Mouse (Mus musculus): ENCODE measurements around the gene Spdef.

Gene Spdef

GRCm38 (mm10) chr17:27728770-27729169 lies at the start of gene Spdef:
Spdef (minus strand) TSS chr17:27728955.
- no peak for DNase-seq (ENCODE audit: low read depth, low spot score)

DNA sequence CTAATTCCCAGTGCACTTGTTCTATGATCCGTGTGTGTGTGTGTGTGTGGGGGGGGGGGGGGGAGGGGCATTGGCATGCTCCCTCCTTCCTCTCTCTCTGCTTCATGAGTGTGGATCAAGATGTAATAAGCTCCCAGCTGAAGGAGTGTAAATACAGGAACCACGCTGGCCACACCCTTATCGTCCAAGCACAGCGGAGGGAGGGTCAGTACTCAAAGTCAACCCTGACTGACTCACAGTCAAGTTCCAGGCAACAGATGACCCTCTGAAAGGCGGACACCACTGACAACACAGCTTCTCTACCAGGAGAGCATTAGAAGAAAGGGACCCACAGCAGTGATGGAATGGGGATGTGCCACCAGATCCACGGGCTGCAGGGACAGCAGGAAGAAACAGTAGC lies 49.1 kb upstream of the Spdef start:
- DNase-seq (ENCODE audit: low read depth, low spot score): no peak

- DNase-seq (ENCODE audit: low read depth, low spot score): no peak
Observed at GRCm38 (mm10) chr17:27774198-27774597, 45.4 kb upstream of the Spdef start.

DNA sequence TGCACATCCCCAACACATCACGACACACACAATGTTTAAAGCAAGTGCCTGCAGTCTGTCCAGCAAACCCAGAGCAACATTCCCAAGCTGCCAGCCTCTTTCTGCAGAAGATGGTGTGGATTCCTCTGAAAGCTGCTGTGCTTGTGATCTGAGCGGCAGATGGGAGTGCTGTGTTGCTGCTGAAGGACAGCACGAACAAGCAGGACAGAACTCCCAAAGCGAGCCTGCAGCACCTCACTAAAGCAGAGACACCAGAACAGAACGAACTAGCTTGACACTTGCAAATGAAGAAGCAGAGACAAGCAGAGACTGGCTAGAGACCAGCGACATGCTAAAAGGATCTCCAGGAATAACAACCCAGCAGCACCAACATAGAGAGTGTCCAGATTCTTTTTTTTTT lies 42.9 kb upstream of the Spdef start:
- DNase-seq (ENCODE audit: low read depth, low spot score): no peak

- peak; percentile 62 for DNase-seq (ENCODE audit: low read depth, low spot score)
Observed at GRCm38 (mm10) chr17:27768817-27769542, 40.2 kb upstream of the Spdef start.

GRCm38 (mm10) chr17:27767543-27767942 lies 38.8 kb upstream of the Spdef start:
- no peak for DNase-seq (ENCODE audit: low read depth, low spot score)

GRCm38 (mm10) chr17:27767120-27767519 lies 38.4 kb upstream of the Spdef start:
- no peak for DNase-seq (ENCODE audit: low read depth, low spot score)

- DNase-seq (ENCODE audit: low read depth, low spot score): no peak
Observed at GRCm38 (mm10) chr17:27765066-27765465, 36.3 kb upstream of the Spdef start.

DNA sequence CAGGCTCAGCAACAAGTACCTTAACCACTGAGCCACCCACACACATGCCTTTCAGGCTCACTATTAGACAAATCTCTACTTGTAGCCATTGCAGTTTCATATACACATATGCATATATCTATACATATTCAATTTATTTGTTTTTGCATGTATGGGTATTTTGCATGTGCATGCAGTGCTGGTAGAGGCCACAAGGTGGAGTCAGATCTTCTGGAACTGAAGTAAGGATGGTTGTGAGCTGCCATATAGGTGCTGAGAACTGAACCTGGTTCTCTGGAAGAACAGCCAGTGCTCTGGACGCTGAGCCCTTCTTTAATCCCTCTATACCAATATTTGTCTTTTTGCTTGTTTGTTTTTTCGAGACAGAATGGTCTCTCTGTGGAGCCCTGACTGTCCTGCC lies 35.7 kb upstream of the Spdef start:
- no peak for DNase-seq (ENCODE audit: low read depth, low spot score)

DNA sequence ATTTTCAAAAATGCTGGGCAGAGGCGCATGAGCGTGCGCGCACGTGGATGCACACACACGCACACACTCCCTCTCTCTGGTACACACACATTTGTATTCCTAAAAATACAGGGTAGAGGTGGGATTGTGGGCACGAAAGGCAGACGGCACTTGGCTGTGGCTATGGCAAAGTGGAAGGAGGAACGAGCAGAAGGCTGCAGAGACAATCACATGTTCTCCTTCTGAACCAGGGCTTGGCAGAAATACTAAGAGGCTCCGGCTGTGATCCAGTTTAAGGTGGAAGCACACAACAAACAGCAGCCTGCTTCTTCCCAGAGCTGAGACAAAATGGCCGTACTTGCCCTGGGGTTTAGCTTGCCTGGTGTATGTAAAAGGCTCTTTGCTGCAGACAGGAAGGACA lies 34.1 kb upstream of the Spdef start:
- DNase-seq (ENCODE audit: low read depth, low spot score): no peak

- DNase-seq (ENCODE audit: low read depth, low spot score): peak; percentile 59
Observed at GRCm38 (mm10) chr17:27761639-27762336, 33.0 kb upstream of the Spdef start.

GRCm38 (mm10) chr17:27760169-27760568 lies 31.4 kb upstream of the Spdef start:
- DNase-seq (ENCODE audit: low read depth, low spot score): no peak

DNA sequence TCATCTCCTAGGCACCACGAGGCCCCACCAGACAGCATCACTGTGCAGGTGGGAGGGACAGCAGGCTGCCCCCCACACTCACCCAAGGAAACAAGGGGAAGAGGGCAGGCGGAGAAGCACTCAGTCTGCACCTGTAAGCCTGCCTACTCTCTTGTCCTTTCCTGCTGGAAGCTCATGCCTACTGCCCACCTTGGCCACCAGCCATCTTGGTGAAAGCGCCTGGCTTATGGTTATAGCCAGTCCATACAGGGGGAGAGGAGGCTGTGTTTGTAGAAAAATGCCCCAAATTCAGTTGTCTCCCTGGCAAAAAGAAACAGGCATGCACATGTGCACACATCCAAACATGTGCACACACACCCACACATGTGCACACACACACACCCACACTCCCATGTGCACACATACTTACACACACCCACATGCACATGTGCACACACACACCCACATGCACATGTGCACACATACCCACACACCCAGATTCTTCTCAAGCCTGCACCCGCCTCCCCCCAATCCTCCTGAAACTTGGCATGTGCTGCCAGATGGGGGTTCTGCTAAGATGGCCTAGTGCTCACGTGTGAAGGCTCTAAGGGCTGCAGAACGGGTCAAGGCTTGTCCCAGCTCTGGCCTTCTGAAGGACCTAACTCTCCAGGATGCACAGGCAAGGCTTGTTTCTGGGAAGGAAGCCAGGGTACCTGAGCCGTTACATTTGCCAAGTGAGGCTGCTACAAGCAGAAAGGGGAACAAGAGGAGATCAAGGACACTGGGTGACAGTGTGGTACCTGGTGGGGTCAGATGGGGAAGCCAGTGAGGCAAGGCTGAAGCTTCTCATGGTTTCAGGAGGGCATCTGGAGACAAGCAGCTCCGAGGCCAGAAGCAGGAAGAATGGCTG lies 22.8 kb upstream of the Spdef start:
- DNase-seq (ENCODE audit: low read depth, low spot score): no peak

DNA sequence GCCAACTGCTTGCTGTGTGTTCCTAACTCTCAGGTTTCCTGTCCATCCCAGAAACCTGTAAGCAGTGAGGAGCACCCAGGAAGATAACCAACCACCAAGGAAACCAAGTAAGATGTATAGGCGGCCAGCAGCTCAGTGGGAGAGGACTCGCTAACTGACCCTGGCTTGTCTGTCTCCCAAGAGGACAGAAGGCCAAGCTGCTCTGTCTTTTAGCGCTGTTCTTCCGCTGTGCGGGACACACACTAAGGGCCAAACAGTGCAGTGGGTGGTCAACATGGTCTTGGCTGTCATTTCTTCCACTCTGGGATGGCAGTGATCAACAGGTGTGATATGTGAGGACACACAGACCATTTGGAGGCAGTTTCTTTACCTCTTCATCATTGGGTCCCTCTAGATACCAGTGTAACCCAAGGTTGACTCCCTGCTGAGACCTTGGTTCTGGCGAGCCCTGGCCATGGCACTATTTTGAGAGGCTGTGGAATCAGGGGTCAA lies 21.7 kb upstream of the Spdef start:
- no peak for DNase-seq (ENCODE audit: low read depth, low spot score)

DNA sequence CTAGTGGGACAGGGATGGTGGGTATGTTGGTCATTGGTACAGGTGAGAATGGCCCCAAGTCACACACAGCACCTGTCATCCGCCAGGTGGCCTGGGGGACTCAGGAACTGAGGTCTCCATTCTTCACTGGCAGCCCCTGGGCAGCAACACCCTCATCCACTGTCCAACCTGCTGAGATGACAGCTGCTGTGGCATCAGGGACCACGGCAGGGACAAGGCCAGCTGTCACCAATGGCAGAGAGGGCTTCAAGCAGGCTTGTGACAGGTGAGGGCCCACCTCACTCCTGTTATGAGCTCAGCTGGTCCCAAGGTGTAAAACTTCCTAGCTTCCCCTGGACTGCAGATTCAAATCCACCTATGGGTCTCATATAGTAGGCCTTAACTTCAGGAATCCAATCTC lies 19.4 kb upstream of the Spdef start:
- no peak for DNase-seq (ENCODE audit: low read depth, low spot score)

DNA sequence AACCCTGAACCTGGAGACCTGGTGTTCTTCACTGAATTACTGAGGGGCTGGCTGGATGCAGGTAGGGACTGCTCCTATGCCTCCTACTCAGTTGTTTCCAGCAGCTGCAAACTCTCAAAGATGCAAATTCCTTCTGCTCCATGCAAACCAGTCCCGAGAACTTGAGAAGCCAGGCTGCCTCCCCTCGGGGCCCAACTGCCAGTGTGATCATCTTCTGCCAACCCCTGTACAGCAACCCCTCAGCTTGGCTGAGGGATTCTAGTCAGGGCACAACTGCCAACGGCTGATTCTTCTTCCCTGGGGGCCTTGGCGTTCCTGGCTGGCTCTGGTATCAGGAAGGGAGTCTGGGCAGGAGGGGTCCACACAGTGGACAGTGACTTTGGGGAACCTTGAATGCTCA lies 17.7 kb upstream of the Spdef start:
- DNase-seq (ENCODE audit: low read depth, low spot score): no peak

- DNase-seq (ENCODE audit: low read depth, low spot score): no peak
Observed at GRCm38 (mm10) chr17:27740961-27741360, 12.2 kb upstream of the Spdef start.

- DNase-seq (ENCODE audit: low read depth, low spot score): no peak
Observed at GRCm38 (mm10) chr17:27734344-27735073, 5.8 kb upstream of the Spdef start.

DNA sequence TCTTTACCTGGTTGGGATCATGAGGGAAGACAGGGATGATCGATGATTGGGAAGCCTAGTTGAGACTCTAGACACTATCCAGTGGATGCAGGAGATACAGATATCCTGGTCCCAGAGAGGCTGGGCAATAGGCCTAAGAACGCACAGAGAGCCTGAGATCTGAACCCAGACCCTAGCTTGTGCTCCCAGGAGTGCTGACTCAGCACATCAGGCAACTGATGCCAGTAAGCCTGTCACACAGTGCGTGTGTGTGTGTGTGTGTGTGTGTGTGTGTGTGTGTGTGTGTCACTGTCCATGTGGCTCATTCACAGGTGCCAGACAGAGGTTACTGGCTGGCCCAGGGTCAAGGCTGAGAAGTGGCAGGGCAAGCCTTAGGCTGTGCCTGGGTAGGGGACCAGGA lies 3.9 kb upstream of the Spdef start:
- DNase-seq (ENCODE audit: low read depth, low spot score): no peak

DNA sequence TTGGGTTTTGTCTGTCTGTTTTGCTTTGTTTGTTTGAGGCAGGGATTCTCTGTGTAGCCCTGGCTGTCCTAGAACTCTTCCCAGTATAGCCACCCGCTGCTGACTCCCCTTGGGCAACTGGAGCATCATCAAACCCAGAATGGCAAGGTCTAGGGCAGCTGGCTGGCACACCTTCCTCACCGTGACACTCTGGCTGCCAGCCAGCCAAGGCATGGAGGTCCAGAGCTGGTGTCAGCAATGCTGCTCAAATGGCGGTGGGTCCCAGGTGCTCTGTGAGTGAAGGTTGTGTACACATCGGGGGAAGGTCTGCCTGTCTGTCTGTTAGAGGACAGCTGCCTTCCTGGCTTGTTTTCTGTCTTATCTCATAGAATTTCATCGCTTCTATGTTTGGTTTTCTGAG lies 3.4 kb upstream of the Spdef start:
- no peak for DNase-seq (ENCODE audit: low read depth, low spot score)

DNA sequence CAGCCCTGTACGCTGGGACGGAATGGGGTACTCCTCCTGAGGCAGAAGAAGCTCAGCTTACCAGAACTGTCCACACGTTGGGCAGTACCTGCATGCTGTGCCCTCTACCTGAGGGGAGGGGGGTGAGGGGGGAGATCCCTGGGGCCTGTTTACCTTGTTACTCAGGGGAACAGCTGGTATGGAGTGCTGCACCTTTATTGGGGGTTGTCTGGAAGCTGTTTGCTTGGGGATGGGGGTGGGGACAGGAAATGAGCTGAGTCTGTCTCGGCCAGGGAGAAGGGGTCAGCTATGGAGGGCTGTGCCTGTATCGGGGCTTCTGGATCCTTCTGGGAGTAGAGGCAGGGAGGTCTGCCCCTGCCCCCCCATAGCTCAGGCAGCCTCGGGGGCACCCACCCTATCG lies 2.2 kb downstream of the Spdef start:
- DNase-seq (ENCODE audit: low read depth, low spot score): no peak

- no peak for DNase-seq (ENCODE audit: low read depth, low spot score)
Observed at GRCm38 (mm10) chr17:27725412-27725811, 3.3 kb downstream of the Spdef start.

Measured in embryo, embryonic 11.5 days (tissue).